Mouse (Mus musculus) kidney, postnatal 14 days (tissue): ENCODE data around the gene H2-Q10.
A peak's percentile ranks its signal among the peaks of the same experiment; 100 is the strongest.
"Not testable (repeated sequence)": the region's sequence is repeated elsewhere in the genome, so short reads cannot be mapped to it uniquely, and the experiment has no call there.

Experiments used
- DNase-seq: peaks from one replicate; pipeline ENCODE4 v3.0.0; 2022; ENCODE audit warnings: mixed read lengths

The H2-Q10 gene

GRCm38 (mm10) chr17:35460513-35461341, 9.2 kb upstream of the H2-Q10 start:
- DNase-seq = not testable (repeated sequence)

GRCm38 (mm10) chr17:35465651-35466050, 4.2 kb upstream of the H2-Q10 start:
- not testable (repeated sequence) for DNase-seq

- DNase-seq = not testable (repeated sequence)
These were observed 953 bp upstream of the H2-Q10 start for GRCm38 (mm10) chr17:35468936-35469335.

GRCm38 (mm10) chr17:35484066-35484465, 14.2 kb downstream of the H2-Q10 start:
- peak; percentile 60 for DNase-seq

- DNase-seq = no peak
These were observed 15.8 kb downstream of the H2-Q10 start for GRCm38 (mm10) chr17:35485702-35486101.

GRCm38 (mm10) chr17:35486726-35487125, 16.8 kb downstream of the H2-Q10 start:
- no peak for DNase-seq

GRCm38 (mm10) chr17:35488041-35488440, 18.2 kb downstream of the H2-Q10 start:
- no peak for DNase-seq

- DNase-seq = no peak
These were observed 20.4 kb downstream of the H2-Q10 start for GRCm38 (mm10) chr17:35490320-35490719.

GRCm38 (mm10) chr17:35497124-35497523, 27.2 kb downstream of the H2-Q10 start:
- no peak for DNase-seq

- DNase-seq = no peak
These were observed 32.3 kb downstream of the H2-Q10 start for GRCm38 (mm10) chr17:35502226-35502625.

- DNase-seq = no peak
These were observed 32.9 kb downstream of the H2-Q10 start for GRCm38 (mm10) chr17:35502762-35503161.

GRCm38 (mm10) chr17:35503849-35504248, 34.0 kb downstream of the H2-Q10 start:
- DNase-seq = no peak

- DNase-seq = no peak
These were observed 35.0 kb downstream of the H2-Q10 start for GRCm38 (mm10) chr17:35504628-35505481.

GRCm38 (mm10) chr17:35505776-35506175, 35.9 kb downstream of the H2-Q10 start, which contains the start of gene Pou5f1:
TSS of gene Pou5f1 (plus strand) at chr17:35506018.
- no peak for DNase-seq

- no peak for DNase-seq
These were observed 37.0 kb downstream of the H2-Q10 start for GRCm38 (mm10) chr17:35506881-35507280.

GRCm38 (mm10) chr17:35507556-35508260, 37.8 kb downstream of the H2-Q10 start:
- DNase-seq = no peak

GRCm38 (mm10) chr17:35508279-35508678, 38.4 kb downstream of the H2-Q10 start:
- DNase-seq = not testable (repeated sequence)

- DNase-seq = peak; percentile 49
These were observed 39.4 kb downstream of the H2-Q10 start for GRCm38 (mm10) chr17:35509284-35509683.

- no peak for DNase-seq
These were observed 43.2 kb downstream of the H2-Q10 start for GRCm38 (mm10) chr17:35512916-35513626.

- peak; percentile 74 for DNase-seq
These were observed 44.0 kb downstream of the H2-Q10 start for GRCm38 (mm10) chr17:35513886-35514285.

GRCm38 (mm10) chr17:35514756-35515155, 44.9 kb downstream of the H2-Q10 start:
- no peak for DNase-seq
